Mouse (Mus musculus): ENCODE data around the gene Eif3i.

GRCm38 (mm10) chr4:129575171-129575844 lies 25.1 kb downstream of the Eif3i start:
- TF ChIP-seq CTCF (IDR thresholded peaks at IDR 0.05; ENCODE audit: extremely low read depth, insufficient read depth, insufficient read length, insufficient replicate concordance) (no peak), POLR2A (IDR thresholded peaks at IDR 0.05; ENCODE audit: low read depth, low read length) (peak; percentile 12)
